Mouse (Mus musculus): ENCODE measurements at regions not wholly inside any gene's neighbourhood (a gene's known extent, or its start where the extent isn't known, plus 50 kb on each side); places are given as distances from the start of the nearest gene placed in this dataset.
"Not testable (repeated sequence)": the region's sequence is repeated elsewhere in the genome, so short reads cannot be mapped to it uniquely, and the experiment has no call there.

GRCm38 (mm10) chr3:34709553-34709952, 59.3 kb downstream of the Sox2 start:
- DNase-seq (ENCODE audit: extremely low spot score), result no peak

GRCm38 (mm10) chr3:34712137-34712536, 61.9 kb downstream of the Sox2 start:
- not testable (repeated sequence) for DNase-seq (ENCODE audit: extremely low spot score)

- no peak for DNase-seq (ENCODE audit: extremely low spot score)
These were observed 72.3 kb downstream of the Sox2 start for GRCm38 (mm10) chr3:34722506-34722905.

- DNase-seq (ENCODE audit: extremely low spot score), result no peak
These were observed 76.8 kb downstream of the Sox2 start for GRCm38 (mm10) chr3:34726955-34727354.

GRCm38 (mm10) chr3:34728282-34728681, 78.1 kb downstream of the Sox2 start:
- DNase-seq (ENCODE audit: extremely low spot score), result no peak

GRCm38 (mm10) chr3:34734966-34735365, 84.8 kb downstream of the Sox2 start:
- DNase-seq (ENCODE audit: extremely low spot score), result no peak

- no peak for DNase-seq (ENCODE audit: extremely low spot score)
These were observed 87.8 kb downstream of the Sox2 start for GRCm38 (mm10) chr3:34738001-34738400.

GRCm38 (mm10) chr3:34738938-34739337, 88.7 kb downstream of the Sox2 start:
- DNase-seq (ENCODE audit: extremely low spot score), result no peak

- DNase-seq (ENCODE audit: extremely low spot score), result no peak
These were observed 89.5 kb downstream of the Sox2 start for GRCm38 (mm10) chr3:34739693-34740092.

- no peak for DNase-seq (ENCODE audit: extremely low spot score)
These were observed 89.9 kb downstream of the Sox2 start for GRCm38 (mm10) chr3:34740110-34740509.

- DNase-seq (ENCODE audit: extremely low spot score), result no peak
These were observed 95.1 kb downstream of the Sox2 start for GRCm38 (mm10) chr3:34745181-34745736.

- DNase-seq (ENCODE audit: extremely low spot score), result no peak
These were observed 97.4 kb downstream of the Sox2 start for GRCm38 (mm10) chr3:34747499-34748093.

- DNase-seq (ENCODE audit: extremely low spot score), result no peak
These were observed 99.8 kb downstream of the Sox2 start for GRCm38 (mm10) chr3:34749989-34750388.

GRCm38 (mm10) chr3:34751551-34751950, 101.3 kb downstream of the Sox2 start:
- no peak for DNase-seq (ENCODE audit: extremely low spot score)

- DNase-seq (ENCODE audit: extremely low spot score), result no peak
These were observed 103.4 kb downstream of the Sox2 start for GRCm38 (mm10) chr3:34753557-34753956.

GRCm38 (mm10) chr3:34754781-34755180, 104.6 kb downstream of the Sox2 start:
- no peak for DNase-seq (ENCODE audit: extremely low spot score)

- not testable (repeated sequence) for DNase-seq (ENCODE audit: extremely low spot score)
These were observed 105.1 kb downstream of the Sox2 start for GRCm38 (mm10) chr3:34755282-34755681.

- no peak for DNase-seq (ENCODE audit: extremely low spot score)
These were observed 106.4 kb downstream of the Sox2 start for GRCm38 (mm10) chr3:34756632-34757031.

GRCm38 (mm10) chr3:34757130-34757529, 106.9 kb downstream of the Sox2 start:
- no peak for DNase-seq (ENCODE audit: extremely low spot score)

GRCm38 (mm10) chr3:34757813-34758510, 107.8 kb downstream of the Sox2 start:
- DNase-seq (ENCODE audit: extremely low spot score), result no peak

GRCm38 (mm10) chr3:34759942-34760640, 109.9 kb downstream of the Sox2 start:
- DNase-seq (ENCODE audit: extremely low spot score), result no peak

- DNase-seq (ENCODE audit: extremely low spot score), result no peak
These were observed 111.1 kb downstream of the Sox2 start for GRCm38 (mm10) chr3:34761162-34761769.

Data from embryo, embryonic 9.5 days (tissue).